Mouse (Mus musculus) embryonic fibroblast, embryonic 13.5 days (primary cell): ENCODE measurements around the gene Spice1.

ENCODE experiments used
- CTCF ChIP-seq: IDR thresholded peaks from 2 replicates; pipeline ENCODE4 v1.5.1; 2011; ENCODE audit warnings: mild to moderate bottlenecking, control low read depth, low read length, moderate library complexity, borderline replicate concordance; ENCODE audit not compliant: insufficient read depth
- POLR2A ChIP-seq: IDR thresholded peaks from 2 replicates; pipeline ENCODE4 v1.6.1; 2011; ENCODE audit warnings: low read depth, mild to moderate bottlenecking, control low read depth, low read length, moderate library complexity

DNA sequence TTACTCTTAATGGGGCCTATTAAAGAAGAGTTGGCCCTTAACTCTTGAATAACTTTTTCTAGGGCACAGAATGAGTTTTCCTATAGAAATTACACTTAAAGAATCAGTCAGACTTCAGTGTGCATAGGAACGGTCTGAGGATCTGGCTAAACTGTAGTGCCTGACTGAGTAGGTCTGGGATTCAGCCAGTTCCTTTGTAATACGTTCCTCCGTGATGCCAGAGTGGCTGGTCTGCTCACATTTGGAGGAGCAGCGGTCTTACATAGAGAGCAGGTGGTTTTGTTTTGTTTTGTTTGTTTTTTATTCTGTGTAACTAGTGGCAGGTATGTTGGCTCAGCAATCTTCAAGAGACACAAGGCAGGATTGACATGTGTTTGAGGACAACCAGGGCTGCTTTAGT, 33.1 kb downstream of the Spice1 start:
- TF ChIP-seq POLR2A: no peak
- TF ChIP-seq CTCF: no peak
